Mouse (Mus musculus): ENCODE results near the gene Ctsf. TPM values are rescaled to one million over a fixed set of nuclear protein-coding genes. Genes with fewer than 3 reads are reported as not detected.

Gene Ctsf
- polyA plus RNA-seq, 1 experiment from 2014 or later, result 20.2 TPM

DNA sequence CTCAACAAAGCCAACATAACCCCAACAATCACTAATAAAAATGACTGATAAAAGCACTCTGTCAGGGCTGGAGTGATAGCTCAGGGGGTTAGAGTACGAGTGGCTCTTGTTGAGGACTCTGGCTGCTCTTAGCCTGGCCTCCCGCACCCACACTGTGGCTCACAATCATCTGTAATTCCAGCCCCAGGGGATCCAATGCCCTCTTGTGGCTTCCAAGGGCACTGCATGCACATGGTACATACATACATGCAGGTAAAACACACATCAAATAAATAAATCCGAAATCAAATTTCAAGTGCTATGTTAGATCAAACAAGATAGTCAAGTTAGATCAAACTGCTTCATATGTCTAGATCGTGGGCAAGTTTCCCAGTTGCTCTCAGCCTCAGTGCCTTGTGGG, 53.2 kb downstream of the Ctsf start:
- peak; percentile 53 for DNase-seq (ENCODE audit: low spot score)
- Histone ChIP-seq H3K4me2 (ENCODE audit: low read depth, severe bottlenecking) (no peak overlapping the region), H3K9ac (ENCODE audit: low read length) (no peak overlapping the region), H3K36me3 (ENCODE audit: control insufficient read depth, insufficient read depth, low read length) (peaks cover 7% of the 10 kb centered on the region), H3K27ac (replicated peaks; ENCODE audit: low read depth, low read length) (no peak overlapping the region), H3K4me3 (ENCODE audit: low read depth, low read length) (no peak overlapping the region), H3K27me3 (ENCODE audit: control insufficient read depth, insufficient read depth, low read length) (no peaks in the 10 kb centered on the region), H3K9me3 (ENCODE audit: control insufficient read depth, low read length) (no peaks in the 10 kb centered on the region), H3K4me1 (ENCODE audit: control insufficient read depth, insufficient read depth, low read length) (no peaks in the 10 kb centered on the region)
- 86% methylated on average over 4 of the region's 4 CpGs for WGBS
- ATAC-seq (ENCODE audit: insufficient number of reproducible peaks, low FRiP score, low TSS enrichment, low read depth), result no peak

GRCm38 (mm10) chr19:4909376-4909775, 54.4 kb downstream of the Ctsf start:
- Histone ChIP-seq H3K4me1 (ENCODE audit: control insufficient read depth, insufficient read depth, low read length) (no peaks in the 10 kb centered on the region), H3K27ac (replicated peaks; ENCODE audit: low read depth, low read length) (no peak overlapping the region), H3K9me3 (ENCODE audit: control insufficient read depth, low read length) (no peaks in the 10 kb centered on the region), H3K27me3 (ENCODE audit: control insufficient read depth, insufficient read depth, low read length) (no peaks in the 10 kb centered on the region), H3K4me2 (ENCODE audit: low read depth, severe bottlenecking) (no peak overlapping the region), H3K4me3 (ENCODE audit: low read depth, low read length) (no peak overlapping the region), H3K36me3 (ENCODE audit: control insufficient read depth, insufficient read depth, low read length) (peaks cover 12% of the 10 kb centered on the region), H3K9ac (ENCODE audit: low read length) (no peak overlapping the region)
- DNase-seq (ENCODE audit: low spot score) (no peak), ATAC-seq (ENCODE audit: insufficient number of reproducible peaks, low FRiP score, low TSS enrichment, low read depth) (no peak)
- 90% methylated on average over 7 of the region's 7 CpGs for WGBS

Other genes with a start within 250 kb of the Ctsf start
- 8.9 and 9.1 TPM in 2 replicates for gene Lrfn4, start 239.5 kb upstream of the Ctsf start, polyA plus RNA-seq (2014; fragmentation: Nextera tagmentation; extraction: Ambion mirVana)
- gene Rce1, start 229.5 kb upstream of the Ctsf start, polyA plus RNA-seq (2014; fragmentation: Nextera tagmentation; extraction: Ambion mirVana), result 68.5 and 75.2 TPM in 2 replicates
- 2.9 and 5.0 TPM in 2 replicates for gene Gm960, start 156.5 kb upstream of the Ctsf start, polyA plus RNA-seq (2014; fragmentation: Nextera tagmentation; extraction: Ambion mirVana)
- gene Sptbn2, start 144.0 kb upstream of the Ctsf start, polyA plus RNA-seq (2014; fragmentation: Nextera tagmentation; extraction: Ambion mirVana), result 2.1 and 2.5 TPM in 2 replicates
- gene Rbm4b, start 98.6 kb upstream of the Ctsf start, polyA plus RNA-seq (2014; fragmentation: Nextera tagmentation; extraction: Ambion mirVana), result 107 TPM in 2 replicates
- 105 and 109 TPM in 2 replicates for gene Rbm4, start 61.2 kb upstream of the Ctsf start, polyA plus RNA-seq (2014; fragmentation: Nextera tagmentation; extraction: Ambion mirVana)
- 27.6 and 31.8 TPM in 2 replicates for gene Gm21992, start 43.5 kb upstream of the Ctsf start, polyA plus RNA-seq (2014; fragmentation: Nextera tagmentation; extraction: Ambion mirVana)
- gene Rbm14, start 43.5 kb upstream of the Ctsf start, polyA plus RNA-seq (2014; fragmentation: Nextera tagmentation; extraction: Ambion mirVana), result 119 and 122 TPM in 2 replicates
- gene Ccs, start 15.8 kb upstream of the Ctsf start, polyA plus RNA-seq (2014; fragmentation: Nextera tagmentation; extraction: Ambion mirVana), result 46.8 and 48.0 TPM in 2 replicates
- gene Ccdc87, start 15.8 kb upstream of the Ctsf start, polyA plus RNA-seq (2014; fragmentation: Nextera tagmentation; extraction: Ambion mirVana), result not detected in 2 replicates
- 5.1 and 5.2 TPM in 2 replicates for gene Actn3, start 22.8 kb downstream of the Ctsf start, polyA plus RNA-seq (2014; fragmentation: Nextera tagmentation; extraction: Ambion mirVana)
- gene Zdhhc24, start 23.5 kb downstream of the Ctsf start, polyA plus RNA-seq (2014; fragmentation: Nextera tagmentation; extraction: Ambion mirVana), result 6.4 and 6.5 TPM in 2 replicates
- gene Bbs1, start 51.5 kb downstream of the Ctsf start, polyA plus RNA-seq (2014; fragmentation: Nextera tagmentation; extraction: Ambion mirVana), result 4.3 and 4.9 TPM in 2 replicates
- 143 and 147 TPM in 2 replicates for gene Dpp3, start 73.2 kb downstream of the Ctsf start, polyA plus RNA-seq (2014; fragmentation: Nextera tagmentation; extraction: Ambion mirVana)
- 1.6 and 1.9 TPM in 2 replicates for gene Peli3, start 88.0 kb downstream of the Ctsf start, polyA plus RNA-seq (2014; fragmentation: Nextera tagmentation; extraction: Ambion mirVana)
- 170 and 182 TPM in 2 replicates for gene Mrpl11, start 107.0 kb downstream of the Ctsf start, polyA plus RNA-seq (2014; fragmentation: Nextera tagmentation; extraction: Ambion mirVana)
- gene Npas4, start 135.2 kb downstream of the Ctsf start, polyA plus RNA-seq (2014; fragmentation: Nextera tagmentation; extraction: Ambion mirVana), result not detected in 2 replicates
- gene Slc29a2, start 168.7 kb downstream of the Ctsf start, polyA plus RNA-seq (2014; fragmentation: Nextera tagmentation; extraction: Ambion mirVana), result 5.0 and 6.0 TPM in 2 replicates
- gene B4gat1, start 183.7 kb downstream of the Ctsf start, polyA plus RNA-seq (2014; fragmentation: Nextera tagmentation; extraction: Ambion mirVana), result 36.6 and 37.8 TPM in 2 replicates
- 1.7 and 2.0 TPM in 2 replicates for gene AC124502.3, start 183.8 kb downstream of the Ctsf start, polyA plus RNA-seq (2014; fragmentation: Nextera tagmentation; extraction: Ambion mirVana)
- gene Brms1, start 186.2 kb downstream of the Ctsf start, polyA plus RNA-seq (2014; fragmentation: Nextera tagmentation; extraction: Ambion mirVana), result 52.6 and 61.2 TPM in 2 replicates
- 1.3 and 1.6 TPM in 2 replicates for gene Rin1, start 195.4 kb downstream of the Ctsf start, polyA plus RNA-seq (2014; fragmentation: Nextera tagmentation; extraction: Ambion mirVana)
- 41.1 and 45.6 TPM in 2 replicates for gene Cd248, start 212.9 kb downstream of the Ctsf start, polyA plus RNA-seq (2014; fragmentation: Nextera tagmentation; extraction: Ambion mirVana)
- 1.1 and 2.2 TPM in 2 replicates for gene Tmem151a, start 230.4 kb downstream of the Ctsf start, polyA plus RNA-seq (2014; fragmentation: Nextera tagmentation; extraction: Ambion mirVana)
- gene Yif1a, start 233.4 kb downstream of the Ctsf start, polyA plus RNA-seq (2014; fragmentation: Nextera tagmentation; extraction: Ambion mirVana), result 68.5 and 71.2 TPM in 2 replicates
- gene Cnih2, start 243.4 kb downstream of the Ctsf start, polyA plus RNA-seq (2014; fragmentation: Nextera tagmentation; extraction: Ambion mirVana), result 33.8 and 36.3 TPM in 2 replicates

Data from limb, embryonic 11.5 days (tissue).